Mouse (Mus musculus) E14TG2a.4 (cell line): ENCODE measurements around the gene Dip2c.

ENCODE experiments used
- CTCF ChIP-seq: conservative IDR thresholded peaks from 2 replicates; pipeline ENCODE4 v1.5.1; 2014; ENCODE audit warnings: low read length
- NANOG ChIP-seq: IDR thresholded peaks from 2 replicates; pipeline ENCODE4 v1.6.1; 2014; ENCODE audit warnings: borderline replicate concordance, low read length, mixed read lengths
- POU5F1 ChIP-seq: IDR thresholded peaks from 2 replicates; pipeline ENCODE4 v1.6.1; 2014; ENCODE audit warnings: low read length, borderline replicate concordance

DNA sequence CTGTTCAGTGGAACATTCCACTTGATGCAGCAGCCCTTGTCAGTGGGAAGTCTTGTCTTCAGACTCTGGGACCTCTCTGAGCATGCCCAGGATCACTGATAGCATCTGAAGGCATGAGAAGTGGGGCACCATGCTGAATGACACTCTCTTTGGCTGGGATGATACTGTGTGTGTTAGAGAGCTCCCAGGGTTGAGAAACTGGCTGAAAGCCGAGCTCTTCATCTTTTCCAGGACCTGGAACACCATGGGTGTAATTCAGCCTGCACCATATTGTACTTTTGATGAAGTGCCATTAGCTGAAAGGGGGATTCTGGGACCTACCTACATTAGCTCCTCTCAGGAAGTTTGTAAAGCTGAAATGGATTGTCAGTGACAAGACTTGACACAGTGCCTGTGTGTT is 146.5 kb downstream of the Dip2c start:
- TF ChIP-seq CTCF: no peak
- no peak for TF ChIP-seq NANOG
- TF ChIP-seq POU5F1: no peak
